Mouse (Mus musculus) CD4-positive, CD25-positive, alpha-beta regulatory T cell, adult 9 weeks (primary cell): ENCODE measurements around the gene Trim66. TPM values are rescaled to one million over a fixed set of nuclear protein-coding genes. Genes with fewer than 3 reads are reported as not detected.

Source experiments
- polyA plus RNA-seq: library from polyadenylated mRNA; unstranded; fragments of 100-300 nt; shearing (Covaris generic); gene quantifications from one replicate; pipeline ENCODE4 v1.2.1, GENCODE M21; 2017

Trim66 gene
- not detected for polyA plus RNA-seq

DNA sequence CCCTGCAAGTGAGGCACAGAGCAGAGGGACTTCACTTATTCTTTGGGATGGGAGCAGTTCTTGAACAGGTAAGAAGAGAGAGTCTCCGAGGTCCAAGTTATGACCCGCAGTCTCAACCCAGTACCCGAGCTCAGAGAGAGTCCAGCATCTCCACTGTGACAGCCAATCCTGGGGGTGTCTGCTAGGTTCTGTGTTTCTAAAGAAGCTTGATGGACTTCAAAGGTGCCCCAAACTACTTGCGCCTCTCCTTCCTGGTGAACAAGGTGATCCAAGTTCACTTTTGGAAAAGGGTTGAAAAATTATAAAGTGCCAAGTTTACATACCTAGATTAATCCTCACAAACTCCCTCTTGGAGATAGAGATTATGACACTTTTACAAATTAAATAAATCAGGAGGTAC, at the start of gene Trim66:
Gene Trim66 (minus strand): TSS at position 101 of the 400 bp plus-strand sequence.

GRCm38 (mm10) chr7:109518838-109519696, 11.1 kb upstream of the Trim66 start, which contains the start of gene Rpl27a:
Rpl27a (plus strand) TSS chr7:109519147.

DNA sequence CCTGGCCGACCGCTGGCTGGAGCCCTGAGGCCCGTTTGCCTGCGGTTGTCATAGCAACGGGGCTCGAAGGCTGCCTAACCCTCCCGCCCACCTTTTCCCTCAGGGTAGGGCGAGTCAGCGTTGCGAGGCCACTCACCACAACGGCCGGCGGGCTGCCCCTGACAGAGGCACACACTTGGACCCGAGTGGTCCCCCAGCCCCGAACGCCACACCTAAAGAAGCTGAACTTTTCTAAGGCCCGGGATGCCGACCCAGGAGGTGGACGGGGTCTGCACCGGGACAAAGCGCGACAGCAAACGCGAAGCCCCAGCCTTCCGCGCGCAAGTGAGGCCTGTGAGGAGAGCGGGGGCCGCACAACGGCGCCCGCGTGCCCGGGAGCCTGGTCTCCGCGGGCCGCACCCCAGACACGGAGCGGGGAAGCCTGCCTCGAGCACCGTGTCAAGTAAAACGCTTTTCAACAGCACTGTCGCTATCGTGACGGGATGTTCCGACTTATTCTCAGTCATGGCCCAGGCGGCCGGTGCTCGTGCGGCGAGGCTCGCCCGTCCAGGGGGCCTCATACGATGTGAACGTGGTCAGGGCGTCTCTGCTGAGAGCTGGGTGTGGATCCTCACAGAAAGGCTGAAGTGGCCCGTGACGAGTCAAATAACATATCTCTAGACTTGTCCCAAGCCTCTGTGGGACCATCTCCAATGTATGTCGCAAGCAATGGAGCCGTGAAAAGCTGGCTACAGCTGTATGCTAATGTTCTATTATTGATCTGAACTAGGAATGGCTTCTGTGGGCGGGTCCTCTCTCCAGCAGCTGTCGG, 68.9 kb downstream of the Trim66 start, which contains the start of gene Stk33:
Gene Stk33 (minus strand): TSS at position 301 of the 811 bp plus-strand sequence.

Other genes starting within 250 kb of the Trim66 start
- not detected for gene Stk33, start 69.1 kb downstream of the Trim66 start, polyA plus RNA-seq
- 184 TPM for gene Rpl27a, start 11.0 kb upstream of the Trim66 start, polyA plus RNA-seq
- 0.61 TPM for gene St5, start 195.5 kb upstream of the Trim66 start, polyA plus RNA-seq
- gene Akip1, start 195.6 kb upstream of the Trim66 start, polyA plus RNA-seq: 38.2 TPM
- not detected for gene BC051019, start 215.7 kb upstream of the Trim66 start, polyA plus RNA-seq
- 0.55 TPM for gene Ascl3, start 223.6 kb upstream of the Trim66 start, polyA plus RNA-seq
- 56.3 TPM for gene Tmem9b, start 244.7 kb upstream of the Trim66 start, polyA plus RNA-seq